Mouse (Mus musculus) gastrocnemius, postnatal 10 days (tissue): ENCODE measurements at regions not wholly inside any gene's neighbourhood (a gene's known extent, or its start where the extent isn't known, plus 50 kb on each side); places are given as distances from the start of the nearest gene placed in this dataset.

Experiments
- DNase-seq: peaks from one replicate; pipeline ENCODE4 v3.0.0; 2021; ENCODE audit warnings: mixed read lengths

- DNase-seq: no peak
Observed at GRCm38 (mm10) chr12:31173512-31173911, 67.1 kb upstream of the Gm6993 start.

DNA sequence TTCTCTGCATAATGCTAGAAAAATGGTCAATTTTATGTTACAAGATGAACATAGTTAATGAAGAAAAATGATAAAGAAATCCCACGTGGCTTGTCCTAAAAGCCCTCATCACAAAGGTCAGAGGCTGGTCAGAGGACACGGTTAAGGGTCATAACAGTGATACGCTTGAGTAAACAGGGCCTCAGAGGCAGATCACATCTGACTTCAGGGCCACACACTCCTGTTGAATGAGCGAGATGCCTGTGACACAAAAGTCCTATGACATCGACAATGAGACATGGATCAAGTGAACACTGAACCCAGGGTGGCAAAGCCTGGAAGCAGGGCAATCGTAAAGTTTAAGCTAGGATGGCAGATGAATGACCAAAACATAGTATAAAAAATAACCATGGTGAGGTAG, 61.0 kb upstream of the Gm6993 start:
- no peak for DNase-seq

DNA sequence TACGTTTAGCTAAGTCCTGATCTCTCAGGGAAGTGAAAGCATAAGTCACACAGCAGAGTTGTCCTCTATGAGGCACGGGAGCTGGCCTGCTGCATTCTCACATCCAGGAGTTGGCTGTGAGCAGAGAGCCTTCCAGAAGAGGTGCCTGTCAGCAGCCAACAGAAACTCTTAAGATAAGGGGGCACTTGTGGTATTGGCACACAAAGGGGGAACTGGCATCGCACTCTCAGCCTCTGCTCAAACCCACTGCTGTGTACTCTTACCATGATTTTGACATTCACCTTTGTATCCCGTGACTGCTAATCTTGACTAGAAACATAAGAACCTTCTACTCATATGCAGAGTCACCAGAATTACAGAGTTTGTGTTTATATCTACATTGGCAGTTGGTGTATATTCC, 56.9 kb upstream of the Gm6993 start:
- no peak for DNase-seq

DNA sequence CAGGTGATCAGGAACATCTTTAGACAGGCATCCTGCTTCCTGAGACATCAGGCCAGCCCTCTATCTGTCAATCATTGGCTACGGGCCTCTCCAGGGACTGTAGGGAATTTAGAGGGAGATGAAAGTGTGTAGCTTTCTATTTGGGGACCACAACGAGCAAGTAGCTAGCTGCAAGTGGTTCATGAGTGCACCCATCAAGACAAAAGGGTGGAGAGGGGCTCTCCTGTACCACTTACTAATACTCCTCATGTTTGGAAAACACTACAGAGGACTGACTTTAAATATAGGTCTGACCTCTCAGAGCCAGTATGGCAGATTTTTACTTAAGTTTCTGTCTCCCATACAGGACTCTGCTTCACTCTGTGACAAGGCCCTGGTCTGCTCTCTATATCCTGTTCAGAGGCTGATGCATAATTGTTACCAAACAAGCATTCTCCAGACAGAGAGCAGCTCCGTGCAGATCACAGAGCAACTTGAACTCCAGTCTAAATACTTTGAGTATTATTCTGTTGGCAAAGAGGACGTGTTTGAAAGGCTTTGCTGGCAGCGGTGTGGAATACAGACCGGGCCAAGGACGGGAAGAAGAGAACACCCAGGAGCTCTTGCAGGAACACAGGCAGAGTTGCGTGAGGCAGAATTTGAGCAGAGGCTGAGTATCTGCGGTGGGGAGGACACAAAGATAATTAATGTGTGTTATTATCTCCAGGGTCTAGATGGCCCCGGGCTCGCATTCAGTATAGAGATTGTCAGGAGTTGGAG, 56.2 kb upstream of the Gm6993 start:
- peak; percentile 41 for DNase-seq

DNA sequence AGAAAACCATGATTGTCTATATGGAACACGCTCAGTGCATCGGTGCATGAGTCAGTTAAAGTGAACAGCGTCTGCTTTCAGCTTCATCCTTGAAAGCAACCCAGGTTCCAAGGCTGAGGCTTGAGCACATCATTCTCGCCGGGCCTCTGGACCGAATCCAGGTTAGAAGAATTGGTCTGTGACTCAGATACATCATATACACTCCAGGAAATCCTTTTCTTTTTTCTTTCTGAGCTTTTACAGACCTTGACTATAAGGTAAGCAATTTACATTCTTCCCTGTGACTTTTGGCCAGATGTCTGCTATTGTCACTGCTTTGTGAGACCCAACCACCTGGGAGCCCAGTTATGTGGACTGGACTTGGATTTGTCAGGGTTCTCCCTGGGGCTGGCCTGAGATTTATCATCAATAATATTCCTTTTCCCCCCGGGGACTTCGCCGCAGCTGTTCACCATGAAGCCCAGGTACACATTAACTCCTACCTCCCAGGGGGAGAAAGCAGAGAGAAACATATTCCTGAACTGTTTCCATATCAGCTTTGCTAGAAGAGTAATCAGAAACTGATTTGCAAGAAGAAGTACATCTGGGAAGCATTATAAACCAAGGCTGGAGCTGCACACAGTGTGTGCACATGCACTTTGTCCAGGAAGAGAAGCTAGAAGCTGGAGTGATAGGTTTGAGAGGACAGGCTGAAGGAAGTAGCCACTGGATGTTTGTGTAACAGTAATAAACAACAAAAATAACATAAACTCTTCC, 55.2 kb upstream of the Gm6993 start:
- peak; percentile 29 for DNase-seq

GRCm38 (mm10) chr12:31185933-31186845, 54.4 kb upstream of the Gm6993 start:
- DNase-seq: no peak

DNA sequence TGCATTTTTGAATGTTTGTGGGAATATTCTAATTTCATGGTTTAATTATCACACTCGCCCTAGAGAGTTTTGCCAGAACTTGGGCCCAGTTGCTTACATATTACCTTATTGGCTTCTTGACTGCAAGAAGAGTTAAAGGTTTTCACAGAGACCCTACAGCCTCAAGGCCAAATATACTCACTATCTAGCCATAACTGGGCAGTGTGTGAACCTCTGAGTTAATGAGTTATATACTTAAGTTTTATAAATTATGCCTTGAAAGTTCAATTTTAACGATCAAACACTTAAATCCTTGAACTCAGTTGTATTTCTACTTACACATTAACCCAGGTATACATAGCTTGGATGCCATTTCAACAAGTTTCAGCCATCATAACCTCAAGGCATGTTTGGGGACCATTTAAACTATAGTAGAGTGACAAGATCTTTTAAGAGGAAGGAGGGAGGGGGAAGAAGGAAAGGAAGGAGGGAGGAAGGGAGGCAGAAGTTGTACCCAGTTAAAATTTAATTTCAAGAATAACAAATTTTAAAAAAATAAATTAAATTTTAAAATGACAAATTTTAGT, 52.5 kb upstream of the Gm6993 start:
- no peak for DNase-seq

DNA sequence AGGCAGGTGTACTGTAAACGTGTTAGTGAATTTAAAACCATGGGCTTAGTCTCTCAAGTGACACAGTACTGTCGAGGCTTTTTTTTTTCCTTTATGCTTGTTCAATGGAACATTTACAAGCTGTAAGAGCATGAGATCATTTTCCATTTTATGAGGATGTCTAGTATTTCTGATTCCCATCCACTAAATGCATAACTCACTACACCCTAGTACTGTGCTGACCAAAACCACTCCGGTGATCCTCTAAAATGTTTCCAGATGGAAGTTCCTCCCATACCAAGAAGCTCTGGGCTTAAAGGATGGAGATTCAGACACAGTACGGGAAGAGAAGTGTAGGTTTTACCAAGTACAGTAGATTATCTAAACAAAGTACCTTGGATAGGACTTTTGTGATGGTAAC, 50.3 kb upstream of the Gm6993 start:
- no peak for DNase-seq
